Mouse (Mus musculus) kidney, adult 10 weeks (tissue): ENCODE measurements around the gene Bad. TPM values are rescaled to one million over a fixed set of nuclear protein-coding genes. Genes with fewer than 3 reads are reported as not detected.

Source experiments
- polyA plus RNA-seq: library from polyadenylated mRNA; stranded (reverse); fragments of 350-450 nt; fragmentation: Illumina TruSeq; extraction: RNeasy Lipid Tissue Mini Kit (QIAGEN cat#74804); gene quantifications from one replicate; pipeline ENCODE4 v1.2.3, GENCODE M21; 2014; ENCODE audit warnings: low read depth, low replicate concordance

Bad gene
- polyA plus RNA-seq = 1.1 TPM

GRCm38 (mm10) chr19:6941372-6942248 lies at the start of gene Bad:
TSS of gene Bad (plus strand) at chr19:6941861.

GRCm38 (mm10) chr19:6909507-6910289 lies 32.0 kb upstream of the Bad start, which contains the start of the genes Trmt112 and Prdx5:
TSS of gene Trmt112 (plus strand) at chr19:6909698.
TSS of gene Prdx5 (minus strand) at chr19:6910106.

GRCm38 (mm10) chr19:6921647-6922567 lies 19.8 kb upstream of the Bad start, which contains the start of gene Esrra:
TSS of gene Esrra (minus strand) at chr19:6921813.

GRCm38 (mm10) chr19:6925307-6925573 lies 16.4 kb upstream of the Bad start, which contains the start of gene Catsperz:
TSS of gene Catsperz (minus strand) at chr19:6925380.

GRCm38 (mm10) chr19:6934195-6934977 lies 7.3 kb upstream of the Bad start, which contains the start of gene Kcnk4:
TSS of gene Kcnk4 (minus strand) at chr19:6934515.

GRCm38 (mm10) chr19:6942249-6942691 lies 609 bp downstream of the Bad start, which contains the start of gene Gpr137:
TSS of gene Gpr137 (minus strand) at chr19:6942480.

GRCm38 (mm10) chr19:6974211-6975205 lies 32.8 kb downstream of the Bad start, which contains the start of gene Ppp1r14b:
TSS of gene Ppp1r14b (plus strand) at chr19:6974968.

GRCm38 (mm10) chr19:6975537-6976521 lies 34.2 kb downstream of the Bad start, which contains the start of gene Plcb3:
TSS of gene Plcb3 (minus strand) at chr19:6976470.

GRCm38 (mm10) chr19:6980381-6981093 lies 38.9 kb downstream of the Bad start, which contains the start of gene Fkbp2:
TSS of gene Fkbp2 (minus strand) at chr19:6980501.

GRCm38 (mm10) chr19:6987061-6987903 lies 45.6 kb downstream of the Bad start, which contains the start of gene Vegfb:
TSS of gene Vegfb (minus strand) at chr19:6987651.

GRCm38 (mm10) chr19:6992011-6992858 lies 50.6 kb downstream of the Bad start, which contains the start of gene Dnajc4:
TSS of gene Dnajc4 (minus strand) at chr19:6992572.

GRCm38 (mm10) chr19:6996006-6996405 lies 54.3 kb downstream of the Bad start, which contains the start of the genes Nudt22 and Trpt1:
TSS of gene Nudt22 (minus strand) at chr19:6996117.
TSS of gene Trpt1 (plus strand) at chr19:6996131.

